Mouse (Mus musculus) cerebellum, adult 18-20 months (tissue): Measurements from ENCODE around the gene Mapk7.
A peak's percentile ranks its signal among the peaks of the same experiment; 100 is the strongest.

Experiments used
- DNase-seq, 2 experiments: peaks; one replicate each; pipeline ENCODE4 v3.0.0; 2021

Mapk7 gene

DNA sequence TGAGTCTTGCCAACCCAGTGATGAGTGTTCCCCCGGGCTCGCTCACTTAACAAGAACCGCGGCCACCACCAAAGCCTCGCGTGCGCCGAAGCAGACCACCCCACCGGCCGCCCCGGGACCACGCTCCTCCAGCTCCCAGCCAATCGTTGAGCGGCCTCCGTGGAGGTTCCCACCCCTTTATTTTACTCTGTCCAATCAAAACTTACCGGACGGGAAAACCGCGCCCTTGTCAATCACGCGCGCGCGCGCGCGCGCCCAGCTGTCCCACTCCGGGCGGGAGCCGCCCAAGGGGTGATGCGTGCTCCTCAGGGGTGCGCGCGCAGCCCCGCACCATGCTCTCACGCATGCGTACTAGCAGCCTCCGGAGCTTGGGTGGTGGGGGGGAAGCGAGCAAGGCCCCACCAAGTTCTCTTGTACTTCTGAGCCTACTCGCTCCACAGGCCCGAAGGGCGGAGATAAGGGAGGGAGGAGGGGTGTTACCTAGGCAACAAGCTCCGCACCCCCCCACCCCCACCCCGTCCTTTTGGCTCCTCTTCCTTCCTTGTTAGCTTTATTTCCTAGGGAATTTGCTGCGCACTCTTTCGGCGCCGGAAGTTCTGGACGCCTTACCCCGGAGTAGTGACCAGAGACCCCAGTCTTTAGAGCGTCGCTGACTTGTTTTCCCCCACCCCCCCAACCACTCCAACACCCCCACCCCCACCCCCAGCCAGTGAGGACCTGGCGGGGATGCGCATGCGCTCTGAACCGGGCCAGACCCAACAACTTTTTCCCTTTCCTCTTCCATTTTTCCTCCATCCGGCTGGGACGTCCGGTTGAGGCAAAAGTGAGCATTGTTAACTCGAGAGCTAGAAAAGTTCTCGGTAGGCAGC, at the start of gene Mapk7:
TSS of gene Mapk7 (minus strand) at position 278 of the 869 bp plus-strand sequence.
- DNase-seq: peak; percentile 91 to 95

- no peak for DNase-seq
Measured at GRCm38 (mm10) chr11:61541106-61541505, 46.9 kb upstream of the Mapk7 start.

DNA sequence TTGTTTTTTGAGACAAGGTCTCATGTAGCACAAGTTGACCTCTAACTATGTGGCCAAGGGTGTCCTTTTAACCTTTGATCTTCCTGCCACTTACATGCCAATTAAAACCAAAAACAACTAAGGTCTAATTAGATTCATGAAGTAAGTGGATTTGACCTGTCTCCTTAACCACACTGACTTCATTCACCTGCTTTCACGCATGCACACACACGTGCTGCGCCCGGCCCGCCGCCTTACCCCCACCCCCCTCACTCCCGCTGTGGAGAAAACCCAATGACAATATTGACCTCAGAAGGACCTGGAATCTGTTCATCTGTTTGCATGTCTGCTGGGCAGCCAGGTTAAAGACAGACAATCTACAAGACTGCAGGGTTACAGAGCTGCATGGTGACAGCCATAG, 46.4 kb upstream of the Mapk7 start:
- DNase-seq: no peak

- no peak for DNase-seq
Measured at GRCm38 (mm10) chr11:61537362-61537761, 43.2 kb upstream of the Mapk7 start.

- DNase-seq: no peak
Measured at GRCm38 (mm10) chr11:61536952-61537351, 42.7 kb upstream of the Mapk7 start.

DNA sequence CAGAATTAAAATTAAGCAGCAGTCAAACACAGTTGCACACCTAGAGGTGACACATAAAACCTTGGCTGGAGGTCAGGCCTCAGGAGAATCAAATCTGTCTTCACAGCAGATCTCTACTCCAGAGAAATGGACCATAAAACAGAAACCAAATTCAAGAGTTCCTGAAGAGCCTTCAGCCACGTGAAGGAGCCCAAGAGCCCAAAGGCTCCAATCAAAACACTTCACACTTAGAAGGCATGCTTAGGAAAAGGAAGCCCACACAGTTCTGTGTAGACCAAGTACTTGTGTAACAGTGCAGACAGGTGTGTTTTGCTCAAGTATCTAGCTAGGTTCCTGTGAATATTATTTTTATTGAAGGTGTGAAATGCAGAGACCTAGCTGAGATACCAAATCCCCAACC, 41.3 kb upstream of the Mapk7 start:
- no peak for DNase-seq

DNA sequence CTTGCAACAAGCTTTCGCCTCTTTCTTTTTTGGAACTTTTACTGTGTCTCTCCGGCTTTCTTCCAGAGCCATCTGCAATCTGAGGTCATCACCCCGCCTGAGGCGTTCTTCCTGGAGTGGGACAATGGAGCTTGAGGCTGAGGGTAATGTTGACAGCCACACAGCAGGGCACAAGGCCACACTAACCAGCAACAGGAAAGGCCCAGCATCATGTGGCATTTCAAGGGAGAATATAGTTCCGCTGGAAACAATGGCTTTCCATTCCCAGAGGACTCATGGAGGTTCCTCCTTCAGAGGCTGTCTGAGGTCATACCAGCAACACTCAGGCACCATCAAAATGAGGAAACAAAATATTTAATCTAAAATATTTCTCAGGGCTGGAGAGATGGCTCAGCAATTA, 39.4 kb upstream of the Mapk7 start:
- DNase-seq: no peak

DNA sequence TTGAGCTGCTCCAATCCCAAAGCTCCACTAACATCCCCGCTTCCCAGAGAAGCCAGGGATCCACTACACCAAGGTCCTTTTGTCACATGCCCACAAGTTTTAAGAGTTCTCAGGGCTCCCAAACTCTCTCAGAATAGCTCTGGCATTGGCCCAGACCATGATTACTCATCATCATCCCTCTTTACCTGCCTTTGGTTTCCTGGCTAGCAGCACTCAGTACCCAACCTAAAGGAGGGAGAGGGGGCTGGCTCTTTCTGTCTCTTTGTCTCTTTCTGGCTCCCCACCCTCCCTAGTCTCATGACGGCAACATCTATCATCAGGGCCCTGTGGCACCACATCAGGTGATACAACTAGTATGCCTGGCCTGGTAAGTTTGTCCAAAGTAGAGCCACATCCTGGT, 38.6 kb upstream of the Mapk7 start:
- peak in 1 of 2 experiments; percentile 49 for DNase-seq

DNA sequence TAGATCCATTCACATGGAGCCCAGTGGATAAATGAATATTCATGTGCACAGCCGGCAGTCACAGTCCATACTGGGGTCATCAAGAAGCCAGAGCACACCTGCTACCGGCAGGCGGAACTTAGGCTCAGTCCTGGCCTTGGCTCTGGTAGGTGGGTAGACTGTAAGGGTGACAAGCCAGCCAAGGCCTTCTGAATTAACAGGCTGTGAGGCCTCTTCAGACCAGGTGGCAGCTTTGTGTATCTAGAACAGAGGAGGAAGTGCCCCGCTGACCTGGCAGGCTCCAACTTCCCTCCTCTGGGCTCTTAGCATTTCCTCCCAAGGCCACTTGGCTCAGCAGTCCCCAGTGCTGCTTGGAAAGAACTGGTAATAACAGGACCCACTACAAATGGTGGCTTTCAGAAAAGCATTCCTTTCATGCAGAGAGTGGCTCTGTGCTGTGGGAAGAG, 35.1 kb upstream of the Mapk7 start:
- DNase-seq: peak; percentile 80 to 91

DNA sequence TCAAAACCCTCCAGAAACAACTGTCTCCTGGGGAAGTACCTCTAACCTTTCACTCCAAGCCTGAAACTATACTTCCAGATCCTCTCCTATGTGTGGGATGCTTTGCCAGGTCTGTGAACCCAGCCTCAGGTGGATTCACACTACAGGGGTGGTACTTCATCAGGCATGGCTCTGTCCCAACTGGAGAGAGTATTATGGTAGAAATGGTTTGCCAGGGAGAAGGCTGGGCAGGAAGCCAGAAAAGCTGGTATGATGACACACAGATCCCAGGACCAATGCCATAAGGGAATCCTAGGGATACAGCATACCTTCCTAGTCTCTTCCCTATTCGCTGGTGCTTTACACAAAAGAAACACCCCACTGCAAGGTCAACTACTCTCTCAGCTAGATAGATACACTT, 32.7 kb upstream of the Mapk7 start:
- DNase-seq: peak; percentile 86 to 88

GRCm38 (mm10) chr11:61519484-61520107, 25.4 kb upstream of the Mapk7 start:
- DNase-seq: no peak

DNA sequence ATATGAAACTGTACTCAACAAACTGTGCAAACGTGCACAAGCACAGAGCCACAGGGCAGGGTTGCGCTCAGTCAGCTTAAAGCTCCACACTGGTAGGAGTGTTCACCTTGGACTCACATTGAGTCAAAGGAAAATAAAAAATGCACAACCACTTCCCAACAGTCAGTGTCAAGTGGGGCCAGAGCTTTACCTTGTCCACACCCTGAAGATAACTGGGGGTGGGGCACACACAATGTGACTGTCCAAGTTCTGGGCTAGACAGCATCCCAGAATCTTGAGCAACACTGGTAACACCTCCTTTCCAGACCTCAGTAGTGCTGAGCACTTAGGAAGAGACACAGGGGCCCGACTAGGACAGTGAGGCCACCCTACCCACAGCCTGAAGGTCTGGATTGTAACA, 24.7 kb upstream of the Mapk7 start:
- no peak for DNase-seq

- DNase-seq: no peak
Measured at GRCm38 (mm10) chr11:61517971-61518370, 23.8 kb upstream of the Mapk7 start.

DNA sequence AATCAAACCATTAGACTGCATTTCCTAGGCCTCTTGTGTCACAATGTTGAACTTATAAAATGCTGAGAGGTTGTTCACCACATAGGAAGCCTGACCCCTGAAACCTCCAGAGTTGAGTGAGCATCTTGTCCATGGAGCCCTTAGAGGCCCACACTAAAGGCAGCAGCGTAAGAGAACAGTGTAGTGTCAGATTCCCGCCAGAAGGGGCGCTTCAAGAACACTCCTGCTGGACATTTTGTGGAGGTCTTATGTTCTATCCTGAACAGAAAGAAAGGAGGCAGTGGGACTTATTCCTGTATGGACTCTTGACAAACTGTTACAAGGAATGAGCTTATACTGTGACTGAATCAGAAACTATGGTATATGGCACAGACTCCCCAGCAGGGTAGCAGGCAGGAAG, 20.7 kb upstream of the Mapk7 start:
- peak in 1 of 2 experiments; percentile 42 for DNase-seq

GRCm38 (mm10) chr11:61504713-61505257, 10.6 kb upstream of the Mapk7 start, which contains the start of gene B9d1:
Gene B9d1, plus strand, starts transcription at chr11:61505144.
- peak; percentile 93 to 99 for DNase-seq

GRCm38 (mm10) chr11:61503933-61504332, 9.7 kb upstream of the Mapk7 start:
- DNase-seq: no peak

DNA sequence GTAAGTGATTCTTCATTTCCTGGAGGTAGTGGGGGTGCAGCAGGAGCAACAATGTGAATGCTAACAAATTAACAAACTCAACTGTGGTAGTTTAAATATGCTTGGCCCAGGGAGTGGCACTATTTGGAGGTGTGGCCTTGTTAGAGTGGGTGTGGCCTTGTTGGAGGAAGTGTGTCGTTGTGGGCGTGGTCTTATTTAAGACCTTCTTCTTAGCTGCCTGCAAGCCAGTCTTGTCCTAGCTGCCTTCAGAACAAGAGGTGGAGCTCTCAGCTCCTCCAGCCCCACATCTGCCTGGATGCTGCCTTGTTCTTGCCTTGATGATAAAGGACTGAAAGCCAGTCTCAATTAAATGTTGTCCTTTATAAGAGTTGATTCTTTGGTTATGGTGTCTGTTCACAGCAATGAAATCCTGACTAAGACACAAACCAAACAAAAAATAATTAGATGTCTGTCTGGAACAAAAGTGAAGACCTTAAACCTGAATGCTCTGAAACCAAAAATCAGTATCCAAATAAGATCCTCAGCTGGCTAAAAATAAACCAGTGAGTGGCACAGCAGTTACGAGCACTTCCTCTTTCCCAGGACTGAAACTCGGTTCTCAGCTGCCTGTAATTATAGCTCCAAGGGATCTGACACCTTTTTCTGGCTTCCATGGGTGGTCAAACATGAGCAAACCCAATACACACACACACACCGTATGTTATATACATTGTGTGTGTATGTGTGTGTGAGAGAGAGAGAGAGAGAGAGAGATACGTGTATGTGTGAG, 4.7 kb upstream of the Mapk7 start:
- DNase-seq: no peak

DNA sequence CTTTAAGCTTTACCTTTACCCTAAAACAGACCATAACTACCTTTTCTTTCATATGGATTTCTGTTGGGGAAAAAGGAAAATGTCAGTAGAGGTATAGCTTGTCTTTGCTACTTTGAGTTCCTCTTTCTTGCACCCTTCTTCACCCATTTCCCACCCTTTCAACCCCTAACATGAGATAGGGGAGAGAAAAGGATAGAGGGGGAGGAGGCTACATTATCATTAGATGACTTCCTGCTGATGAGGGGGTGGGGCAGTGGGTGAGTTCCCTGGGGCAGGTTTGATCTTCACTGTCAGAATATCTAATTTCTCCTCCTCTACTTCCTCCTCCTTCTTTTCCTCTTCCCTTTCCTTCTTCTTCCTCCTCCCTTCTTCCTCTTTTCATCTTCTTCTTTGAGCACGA, 3.3 kb upstream of the Mapk7 start:
- no peak for DNase-seq

GRCm38 (mm10) chr11:61495528-61495927, 1.3 kb upstream of the Mapk7 start:
- DNase-seq: no peak

DNA sequence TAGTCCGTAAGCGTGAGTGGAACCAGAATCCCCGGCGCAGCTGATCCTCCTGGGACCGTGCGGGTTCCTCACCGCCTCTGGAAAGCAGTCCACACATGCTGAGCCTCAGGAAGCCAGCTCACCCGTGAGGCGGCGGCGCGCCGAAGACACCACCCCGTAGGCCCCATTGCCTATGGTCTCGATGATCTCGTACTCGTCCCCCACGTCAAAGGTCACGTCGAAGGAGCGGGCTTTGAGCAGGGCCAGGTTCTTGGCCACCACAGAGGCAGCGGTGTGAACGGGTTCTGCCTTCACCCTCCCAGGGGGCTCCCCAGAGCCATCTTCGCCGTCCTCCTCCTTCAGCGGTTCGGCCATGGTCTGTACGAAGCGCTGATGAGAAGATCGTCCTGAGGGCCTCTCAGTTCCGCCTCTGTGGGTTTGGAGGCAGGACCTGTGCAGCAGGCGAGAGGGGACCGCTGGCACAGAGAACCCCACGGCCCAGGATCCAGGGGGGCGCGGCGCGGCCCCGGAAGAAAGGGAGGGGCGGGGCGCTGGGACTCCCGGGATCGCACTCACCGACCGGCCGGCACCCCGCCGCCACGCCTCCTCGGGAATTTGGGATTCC, 579 bp downstream of the Mapk7 start:
- DNase-seq: peak; percentile 55 to 60

GRCm38 (mm10) chr11:61492749-61493401, 1.3 kb downstream of the Mapk7 start:
- DNase-seq: no peak

- DNase-seq: peak in 1 of 2 experiments; percentile 29
Measured at GRCm38 (mm10) chr11:61490944-61491520, 3.2 kb downstream of the Mapk7 start.
